Mouse (Mus musculus) brain, embryonic 18.5 days (tissue): ENCODE data around the gene H2afx.
"Not testable (repeated sequence)": the region's sequence is repeated elsewhere in the genome, so short reads cannot be mapped to it uniquely, and the experiment has no call there.

ENCODE experiments used
- DNase-seq: peaks from one replicate; pipeline ENCODE4 v3.0.0-alpha.2; 2012; ENCODE audit warnings: low read depth, low spot score

Gene H2afx

DNA sequence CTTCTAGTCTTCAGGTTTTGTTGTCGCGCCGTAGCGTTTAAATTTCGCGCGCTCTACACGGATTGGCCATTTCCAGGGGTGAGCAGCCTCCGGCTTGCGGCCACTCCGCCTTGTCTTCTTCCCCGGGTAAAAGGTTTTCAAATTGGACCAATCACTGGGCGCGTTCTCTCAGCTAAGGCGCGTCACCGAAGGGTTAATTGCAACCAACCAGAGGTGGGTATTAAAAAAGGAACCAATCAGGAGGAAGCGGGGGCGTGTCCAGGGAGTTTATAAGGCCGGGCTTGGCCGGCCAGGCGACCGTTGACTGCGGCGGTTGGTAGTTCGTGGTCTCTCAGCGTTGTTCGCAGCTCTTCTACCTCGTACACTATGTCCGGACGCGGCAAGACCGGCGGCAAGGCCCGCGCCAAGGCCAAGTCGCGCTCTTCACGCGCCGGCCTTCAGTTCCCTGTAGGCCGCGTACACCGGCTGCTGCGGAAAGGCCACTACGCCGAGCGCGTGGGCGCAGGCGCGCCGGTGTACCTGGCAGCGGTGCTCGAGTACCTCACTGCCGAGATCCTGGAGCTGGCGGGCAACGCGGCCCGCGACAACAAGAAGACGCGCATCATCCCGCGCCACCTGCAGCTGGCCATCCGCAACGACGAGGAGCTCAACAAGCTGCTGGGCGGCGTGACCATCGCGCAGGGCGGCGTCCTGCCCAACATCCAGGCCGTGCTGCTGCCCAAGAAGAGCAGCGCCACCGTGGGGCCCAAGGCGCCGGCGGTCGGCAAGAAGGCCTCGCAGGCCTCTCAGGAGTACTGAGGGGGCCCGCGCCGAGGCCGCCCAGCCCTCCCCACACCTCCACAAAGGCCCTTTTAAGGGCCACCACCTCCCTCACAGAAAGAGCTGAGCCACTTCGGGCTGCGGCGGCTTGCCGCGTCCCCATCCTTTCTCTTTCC, at the start of gene H2afx:
Gene H2afx (plus strand): TSS at position 299 of the 935 bp plus-strand sequence.
- peak; percentile 99 for DNase-seq

DNA sequence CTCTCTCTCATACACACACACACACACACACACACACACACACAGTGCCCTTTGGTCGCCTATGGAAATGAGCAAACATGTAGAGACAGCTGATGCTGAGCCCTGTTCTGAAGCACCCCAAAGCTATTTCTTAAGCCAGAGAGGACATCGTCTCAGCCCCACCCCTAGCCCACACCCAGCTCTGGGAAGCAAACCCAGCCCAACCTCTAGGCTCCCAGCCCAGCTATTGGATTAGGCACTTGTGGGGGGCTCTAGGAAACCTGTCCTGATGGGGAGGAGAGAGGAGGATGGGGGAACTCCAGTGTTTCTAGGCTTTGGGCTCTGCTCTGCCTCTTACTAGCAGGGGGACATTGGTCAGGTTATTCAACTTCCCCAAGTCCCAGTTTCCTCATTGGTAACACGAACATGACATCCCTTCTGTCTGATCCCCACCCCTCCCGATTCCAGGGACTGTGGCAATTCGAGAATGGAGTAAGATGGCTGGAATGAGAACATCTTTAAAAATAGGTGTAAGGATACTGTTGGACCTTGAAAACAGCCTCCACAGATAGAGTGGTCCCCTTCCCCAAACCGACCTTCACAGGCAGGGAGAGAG, 48.1 kb upstream of the H2afx start:
- no peak for DNase-seq

DNA sequence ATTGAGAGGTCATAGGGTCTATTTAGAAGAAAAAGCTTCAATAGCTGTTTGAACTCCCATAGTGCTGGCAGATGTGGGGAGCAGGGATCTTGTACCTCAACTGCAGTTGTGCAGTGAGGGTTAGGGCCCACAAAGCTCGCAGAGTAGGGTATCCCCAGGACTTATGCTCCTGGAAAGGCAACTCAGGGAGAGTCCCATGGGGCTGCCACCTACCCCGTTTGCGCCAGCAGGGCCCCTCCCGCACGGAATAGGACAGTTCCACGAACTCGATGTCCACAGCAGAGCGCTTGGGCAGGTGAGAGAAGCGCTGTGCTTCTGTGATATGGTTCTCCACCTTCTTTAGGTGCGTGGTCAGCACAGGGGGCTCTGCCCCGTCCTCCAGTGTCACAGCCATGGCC, 47.5 kb upstream of the H2afx start:
- DNase-seq = no peak

DNA sequence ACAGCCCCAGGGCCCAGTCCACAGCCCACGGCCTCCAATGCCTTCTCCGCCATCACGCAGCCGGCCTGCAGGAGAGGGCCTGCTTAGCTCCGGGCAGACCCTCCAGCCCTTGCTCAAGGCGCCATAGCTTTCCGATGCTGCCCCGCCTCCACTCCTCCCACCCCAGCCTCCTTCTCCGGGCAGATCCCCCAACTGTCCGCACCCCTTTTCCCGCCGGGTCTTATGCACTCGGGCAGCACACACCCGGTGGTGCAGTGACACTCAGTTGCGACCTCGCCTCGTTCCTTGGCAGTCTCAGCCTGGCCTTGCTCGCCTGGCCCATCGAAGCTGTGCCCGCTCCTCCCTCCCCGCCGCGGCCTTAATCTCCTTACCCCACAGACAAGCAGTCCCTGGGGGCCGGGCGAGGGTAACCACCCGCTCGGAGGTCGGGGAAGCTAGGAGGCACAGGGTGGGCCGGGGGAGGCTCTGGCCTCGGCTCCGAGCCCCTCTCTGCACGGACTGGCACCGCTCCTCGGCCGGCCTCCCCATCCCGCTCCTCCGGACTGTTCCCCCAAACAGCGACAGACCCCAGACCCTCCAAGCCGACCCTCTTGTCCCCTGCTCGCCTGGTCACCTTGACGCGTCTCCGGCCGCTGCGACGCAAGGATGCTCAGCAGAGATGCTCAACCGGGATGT, 47.0 kb upstream of the H2afx start:
- DNase-seq = no peak

DNA sequence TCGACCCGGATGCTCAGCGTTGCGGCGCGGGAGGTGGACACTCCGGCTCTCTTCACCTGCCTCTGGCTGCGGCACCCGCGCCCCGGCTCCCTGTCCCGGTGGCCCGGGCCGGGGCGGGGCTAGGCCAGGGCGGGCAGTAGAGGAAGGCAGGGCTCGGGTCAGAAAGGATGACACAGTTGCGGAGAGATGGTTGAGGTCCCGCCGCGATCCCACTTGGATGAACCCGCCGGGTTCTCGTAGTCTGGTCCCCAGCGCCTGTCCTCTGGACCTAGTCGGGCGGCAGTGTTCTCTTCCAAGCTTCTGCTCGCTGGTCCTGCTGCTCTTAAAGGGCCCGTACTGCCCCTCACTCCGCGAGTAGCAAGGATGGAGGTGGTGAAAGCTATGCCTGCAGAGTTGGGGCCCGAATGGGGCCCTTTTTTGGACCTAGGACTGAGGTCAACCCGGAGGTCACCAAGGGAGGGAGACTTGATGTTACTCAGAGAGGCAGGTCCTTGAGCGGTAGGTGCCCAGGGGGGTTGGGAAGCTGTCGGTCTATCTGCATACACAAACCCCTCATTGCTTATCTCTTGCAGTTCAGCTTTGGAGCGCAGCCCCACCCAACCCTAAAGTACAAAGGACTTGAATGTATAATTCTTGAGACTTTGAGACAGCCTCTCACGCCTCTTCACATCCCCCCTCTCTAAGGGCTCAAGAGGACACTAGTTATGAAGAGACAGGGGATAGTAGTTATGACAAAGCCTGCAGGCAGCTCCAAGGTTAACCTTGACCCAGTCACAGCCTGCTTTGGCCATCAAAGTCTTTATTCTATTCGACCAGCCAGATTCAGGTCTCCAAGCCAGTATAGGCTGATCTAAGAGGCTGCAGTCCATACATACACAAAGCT, 46.2 kb upstream of the H2afx start, which contains the start of gene Abcg4:
Gene Abcg4 (minus strand): TSS at position 540 of the 883 bp plus-strand sequence.
- no peak for DNase-seq

DNA sequence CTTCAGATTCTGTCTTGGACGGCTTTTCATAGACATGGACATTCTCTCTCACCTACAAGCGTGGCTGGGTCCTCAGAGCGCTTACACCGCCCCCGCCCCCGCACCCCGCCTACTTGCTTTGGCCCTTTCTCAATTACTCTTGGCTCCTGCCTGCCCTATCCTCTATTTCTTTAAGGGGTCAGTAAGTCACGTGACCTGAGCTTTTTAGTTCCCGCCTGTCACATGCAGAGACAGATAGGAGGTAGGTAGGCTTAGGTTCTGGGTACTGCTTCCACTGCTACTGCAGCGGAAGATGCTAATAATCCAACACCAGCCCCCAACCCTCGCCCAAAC, 45.6 kb upstream of the H2afx start:
- DNase-seq = no peak

DNA sequence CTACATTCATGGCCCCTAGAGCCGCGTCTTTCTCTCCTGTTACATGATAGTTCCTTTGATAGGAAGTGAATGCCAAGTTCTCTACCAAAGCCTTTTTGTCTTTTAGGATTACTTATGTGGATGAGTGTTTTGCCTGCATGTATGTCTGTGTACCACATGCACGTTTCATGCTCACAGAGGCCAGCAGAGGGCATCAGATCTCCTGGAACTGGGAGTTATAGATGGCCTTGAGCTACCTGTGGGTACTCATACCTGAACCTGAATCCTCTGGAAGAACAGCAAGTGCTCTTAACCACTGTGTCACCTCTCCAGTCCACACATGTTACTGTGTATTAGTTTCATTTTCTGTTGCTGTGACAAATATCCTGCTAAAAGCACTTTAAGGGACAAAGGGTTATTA, 42.0 kb upstream of the H2afx start:
- no peak for DNase-seq

DNA sequence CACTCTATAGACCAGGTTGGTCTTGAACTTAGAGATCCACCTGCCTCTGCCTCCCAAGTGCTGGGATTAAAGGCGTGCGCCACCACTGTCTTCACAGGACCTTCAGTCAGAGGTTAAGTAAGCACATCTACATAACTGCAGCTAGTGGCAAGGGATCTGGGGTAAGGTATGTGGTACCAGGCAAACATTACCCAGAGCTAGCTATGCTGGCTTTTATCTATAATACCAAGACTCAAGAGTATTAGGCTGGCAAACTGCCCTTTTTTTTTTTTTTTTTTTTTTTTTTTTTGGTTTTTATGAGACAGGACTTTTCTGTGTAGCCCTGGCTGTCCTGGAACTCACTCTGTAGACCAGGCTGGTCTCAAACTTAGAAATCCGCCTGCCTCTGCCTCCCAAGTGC, 34.5 kb upstream of the H2afx start:
- DNase-seq = not testable (repeated sequence)

DNA sequence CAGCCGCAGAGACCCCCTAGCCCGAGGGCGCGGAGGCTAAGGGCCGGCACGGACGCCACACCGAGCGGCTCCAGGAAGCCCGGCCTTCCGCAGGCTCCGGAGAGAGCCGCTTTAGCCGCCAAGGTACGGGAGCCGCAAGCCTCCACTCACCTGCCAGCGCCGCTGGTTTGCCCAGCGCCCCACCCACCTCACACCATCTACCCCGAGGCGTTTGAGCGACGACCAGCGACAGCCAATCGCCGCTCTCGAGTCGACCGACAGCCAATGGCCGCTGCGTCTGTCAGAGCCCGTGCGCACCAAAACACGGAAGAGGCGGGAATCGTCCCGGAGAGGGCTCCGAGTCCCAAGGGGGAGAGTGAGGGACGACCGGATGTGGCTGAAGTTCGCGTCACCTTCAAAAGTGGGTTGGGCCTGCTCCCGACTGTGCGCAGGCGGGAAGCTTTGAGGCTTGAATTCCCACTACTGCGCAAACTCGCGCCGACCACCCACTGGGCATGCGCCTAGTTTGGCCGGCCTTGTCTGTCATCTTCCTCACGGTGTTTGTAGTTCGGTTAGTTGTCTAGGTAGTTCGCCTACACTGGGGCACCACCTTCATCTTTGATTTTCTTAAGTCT, 28.9 kb upstream of the H2afx start, which contains the start of gene Hinfp:
Gene Hinfp (minus strand): TSS at position 206 of the 614 bp plus-strand sequence.
- peak; percentile 99 for DNase-seq

DNA sequence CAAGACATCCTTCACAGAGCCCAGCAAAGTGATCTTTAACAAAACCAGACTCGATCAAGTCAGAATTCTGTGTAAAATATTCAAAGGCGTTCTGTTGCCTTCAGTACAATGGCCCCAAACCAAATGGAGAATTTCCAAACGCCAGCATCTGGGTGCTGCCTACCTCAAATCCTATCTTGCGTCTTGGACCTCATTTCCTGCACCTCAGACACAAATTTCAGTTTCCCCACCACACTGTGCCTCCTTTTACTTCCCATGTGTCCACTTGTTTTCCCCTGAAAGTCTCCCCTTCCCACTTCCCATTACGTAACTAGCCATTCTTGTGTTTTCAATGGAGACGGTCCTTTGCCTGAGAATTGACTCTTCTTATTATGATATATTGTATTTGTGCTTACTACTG, 28.0 kb upstream of the H2afx start:
- no peak for DNase-seq

DNA sequence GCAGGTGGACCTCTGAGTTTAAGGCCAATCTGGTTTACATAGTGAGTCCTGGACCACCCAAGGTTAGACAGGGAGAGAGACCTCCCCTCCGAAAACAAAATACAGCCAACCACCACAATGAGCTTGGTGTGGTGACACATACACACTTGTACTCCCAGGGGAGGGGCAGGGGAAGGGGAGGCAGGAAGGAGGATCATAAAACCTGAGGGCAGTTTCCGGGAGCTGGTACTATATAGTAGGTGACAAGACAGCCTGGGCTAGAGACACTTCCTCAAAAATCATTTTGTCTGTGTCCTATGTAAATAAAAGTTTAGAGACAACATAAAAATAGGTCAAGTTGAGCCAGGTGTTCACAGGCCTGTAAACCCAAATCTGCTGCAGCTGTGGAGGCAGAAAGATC, 27.2 kb upstream of the H2afx start:
- DNase-seq = no peak

DNA sequence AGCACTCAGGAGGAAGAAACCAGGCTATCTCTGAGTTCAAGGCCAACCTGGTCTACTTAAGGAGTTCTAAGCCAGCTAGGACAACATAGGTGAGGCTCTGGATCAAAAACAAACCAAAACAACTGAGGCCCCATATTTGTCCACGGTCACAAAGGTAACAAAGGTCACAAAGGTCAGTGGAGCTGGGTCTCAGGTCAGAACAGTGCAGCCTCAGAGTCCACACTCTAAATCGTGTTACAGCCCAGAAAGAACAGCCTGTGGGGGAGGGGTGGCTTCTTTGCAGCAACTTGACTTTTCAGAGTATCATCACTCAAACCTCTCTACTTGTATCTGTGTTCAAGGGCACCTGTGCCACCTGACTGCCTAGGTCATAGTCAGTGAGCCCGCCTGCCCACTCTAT, 24.7 kb upstream of the H2afx start:
- no peak for DNase-seq

DNA sequence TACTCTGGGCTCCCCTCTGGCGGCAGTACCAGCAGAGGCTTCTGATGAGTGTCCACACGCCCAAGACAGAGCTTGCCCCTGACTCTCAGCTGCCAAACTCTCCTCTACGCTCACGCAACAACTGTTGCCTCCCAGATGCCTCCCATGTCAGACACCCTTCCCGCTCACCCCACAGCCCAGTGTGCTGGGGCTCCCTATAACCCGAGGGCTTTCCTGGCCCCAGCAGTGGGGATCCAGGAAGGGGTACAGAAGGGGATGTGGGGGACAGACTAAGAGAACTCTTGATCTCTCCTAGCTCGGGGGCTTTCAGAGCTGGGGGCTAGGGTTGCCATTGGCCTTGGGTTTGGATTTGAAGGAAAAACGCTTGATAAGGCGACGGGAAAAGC, 23.8 kb upstream of the H2afx start:
- no peak for DNase-seq

DNA sequence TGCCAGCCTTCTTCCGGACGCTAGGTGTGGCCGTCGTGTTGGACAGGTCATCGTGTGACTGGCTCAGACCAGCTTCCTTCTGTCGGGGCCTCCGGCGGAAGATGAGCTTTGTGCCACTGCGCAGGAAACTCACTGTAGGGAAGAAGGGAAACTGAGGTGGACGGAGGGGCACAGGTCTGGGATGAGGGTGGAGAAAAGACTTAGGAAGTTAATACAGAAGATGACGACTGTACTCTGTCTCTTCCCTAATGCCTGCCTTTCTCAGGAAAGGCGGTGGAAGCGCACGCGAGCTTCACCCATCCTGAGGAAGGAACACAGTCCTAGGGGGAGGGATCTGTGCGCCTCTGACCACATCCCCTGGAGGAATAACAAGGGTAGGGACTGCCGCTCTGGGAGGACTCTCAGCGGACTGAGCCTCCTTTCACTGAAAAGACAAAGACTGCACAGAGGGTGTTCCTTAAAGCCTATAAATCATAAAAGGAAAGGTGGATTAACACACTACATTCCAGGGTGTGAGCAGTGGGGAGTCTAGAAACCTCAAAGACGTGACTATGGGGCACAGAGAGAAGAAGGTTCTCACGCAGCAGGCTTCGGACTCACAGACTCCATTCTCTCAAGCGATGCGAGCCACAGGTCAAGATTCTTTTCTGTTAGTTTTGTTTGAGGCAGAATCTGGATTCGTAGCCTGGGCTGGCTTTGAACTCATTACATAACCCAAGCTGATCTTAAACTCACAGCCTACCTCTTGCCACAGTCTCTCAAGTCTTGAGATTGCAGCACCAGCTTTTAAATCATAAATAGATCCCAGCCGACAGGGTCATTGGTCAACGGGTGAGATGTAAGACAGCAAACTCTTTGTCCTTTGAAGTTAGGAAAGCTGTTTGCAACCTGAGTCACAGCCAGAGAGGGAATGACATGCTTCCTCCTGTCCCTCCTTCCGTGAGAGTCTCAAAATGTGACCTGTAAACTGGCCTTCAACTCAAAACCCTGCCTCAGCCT, 23.1 kb upstream of the H2afx start:
- no peak for DNase-seq

DNA sequence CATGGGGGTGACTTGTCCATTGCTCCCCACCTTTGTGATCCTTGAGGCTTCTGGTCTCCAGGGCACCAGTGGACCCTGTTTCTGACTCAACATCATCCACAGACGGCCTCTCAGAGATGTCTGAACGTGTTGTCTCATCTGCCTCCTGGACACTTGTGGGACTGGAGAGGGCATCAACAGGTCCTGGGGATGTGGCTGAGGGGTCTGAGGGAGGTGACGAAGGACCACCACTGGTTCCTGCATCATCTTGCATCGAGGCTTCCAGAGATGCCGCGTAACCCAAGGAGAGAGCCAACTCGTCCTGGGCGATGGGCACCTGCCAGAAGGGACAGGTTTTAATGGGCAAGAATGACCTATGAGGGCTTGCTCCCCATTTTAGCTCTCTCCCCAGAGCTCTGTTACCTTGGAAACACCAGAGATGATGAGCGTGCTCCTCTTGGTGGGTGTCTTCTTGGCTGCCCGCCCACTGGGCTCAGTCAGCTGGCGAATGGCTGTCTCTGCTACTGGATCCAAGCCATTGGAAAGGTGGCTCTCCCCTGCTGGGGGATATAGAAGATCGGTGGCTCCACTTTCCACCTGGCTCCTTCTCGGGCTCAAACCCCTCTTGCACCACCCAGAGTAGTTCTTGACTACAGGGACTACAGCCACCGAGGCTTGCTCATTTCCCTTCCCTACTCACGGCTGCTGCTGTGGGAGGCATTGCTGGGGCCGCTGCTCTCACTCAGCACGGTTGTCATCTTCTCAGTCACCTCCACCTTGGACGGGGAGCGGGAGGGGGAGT, 20.8 kb upstream of the H2afx start:
- DNase-seq = no peak

DNA sequence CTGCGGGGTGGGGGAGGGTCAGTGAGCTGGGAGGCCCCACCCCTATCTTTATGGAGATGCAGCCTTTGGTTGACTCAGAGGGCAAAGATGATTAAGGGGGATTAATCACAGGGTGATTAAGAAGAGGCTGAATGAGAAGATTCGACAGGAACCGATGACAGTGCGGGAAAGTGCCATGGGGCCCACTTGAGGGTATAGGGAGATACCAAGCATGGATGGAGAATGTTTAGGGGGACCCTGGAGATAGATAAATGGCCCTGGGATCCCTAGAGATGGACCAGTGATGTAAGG, 20.3 kb upstream of the H2afx start:
- no peak for DNase-seq

DNA sequence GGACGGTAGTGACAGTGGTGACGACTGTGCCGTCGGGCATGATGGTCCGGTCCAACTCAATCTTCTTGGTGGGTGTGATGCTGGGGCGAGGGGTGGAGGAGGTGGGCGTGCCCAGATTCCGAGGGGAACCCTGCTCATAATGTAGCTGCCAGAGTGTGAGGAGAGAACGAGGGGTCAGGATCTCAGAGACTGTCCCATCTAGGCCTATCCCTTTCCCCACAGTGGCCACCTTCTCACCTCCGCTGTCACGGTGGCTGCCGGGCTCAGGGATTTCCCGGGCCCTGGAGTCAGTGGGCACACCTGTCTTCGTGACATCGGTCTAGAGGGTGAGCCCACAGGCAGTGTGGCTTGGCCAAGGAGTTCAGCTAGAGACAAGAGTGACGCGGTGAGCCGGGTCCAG, 19.6 kb upstream of the H2afx start:
- DNase-seq = no peak

DNA sequence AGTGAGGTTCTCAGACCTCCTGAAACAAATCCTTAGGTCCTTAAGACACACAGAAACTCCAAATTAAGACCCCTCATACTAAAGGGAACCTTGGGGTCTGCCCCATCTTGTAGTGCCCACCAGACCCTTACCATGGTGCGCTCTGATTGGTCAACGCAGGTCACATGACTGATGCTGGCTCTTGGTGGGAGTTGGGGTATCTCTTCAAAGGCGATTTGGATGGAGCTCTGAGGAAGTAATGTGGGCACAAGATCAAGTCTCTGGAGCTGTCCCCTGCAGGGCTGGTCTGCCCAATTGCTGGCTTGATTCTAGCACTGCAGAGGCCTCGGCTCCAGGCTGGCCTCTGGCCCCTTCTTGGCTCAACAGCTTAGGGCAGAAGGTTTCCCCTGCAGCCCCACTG, 17.0 kb upstream of the H2afx start:
- DNase-seq = no peak

DNA sequence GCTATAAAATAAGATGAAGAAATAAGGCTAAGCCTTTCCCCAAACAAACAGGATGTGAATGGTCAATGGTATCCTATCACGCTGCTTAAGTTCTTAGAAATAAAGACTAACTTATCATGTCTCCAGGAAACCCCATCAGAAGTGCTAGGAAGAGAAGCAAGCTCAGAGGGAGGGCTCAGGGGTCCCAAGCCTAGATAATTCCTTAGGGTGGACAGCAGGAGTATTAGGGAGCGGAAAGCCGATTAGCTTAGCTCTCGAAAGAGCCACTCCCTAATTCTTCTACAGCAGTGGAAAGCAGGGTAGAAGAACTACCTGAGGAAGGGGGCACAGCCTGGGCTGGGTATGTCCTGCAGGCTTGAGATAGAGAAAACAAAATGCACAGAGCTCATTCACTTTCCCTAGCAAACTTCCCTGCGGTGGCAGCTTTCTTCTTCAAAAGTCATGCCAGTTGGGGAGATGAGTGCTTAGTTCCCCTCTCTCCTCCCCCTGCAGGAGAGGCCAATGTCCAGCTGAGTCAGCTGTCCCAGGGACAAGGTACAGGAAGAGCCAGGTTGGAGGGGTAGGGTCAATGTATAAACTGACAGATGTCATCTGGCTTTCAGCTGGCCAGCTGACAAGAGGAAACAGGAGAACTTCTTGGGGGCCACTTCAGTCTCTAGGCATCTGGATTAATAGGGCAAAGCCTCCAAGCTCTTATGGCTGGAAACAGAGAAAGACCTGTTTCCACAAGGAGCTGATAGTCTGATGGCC, 16.2 kb upstream of the H2afx start:
- DNase-seq = no peak
